Mouse (Mus musculus): ENCODE results near the gene Rfxap. TPM values are rescaled to one million over a fixed set of nuclear protein-coding genes. Genes with fewer than 3 reads are reported as not detected.
"Not testable (repeated sequence)": the region's sequence is repeated elsewhere in the genome, so short reads cannot be mapped to it uniquely, and the experiment has no call there.

Gene Rfxap
- polyA plus RNA-seq, 1 experiment from 2014 or later, result 40.7 TPM

GRCm38 (mm10) chr3:54775989-54776631 lies 31.5 kb downstream of the Rfxap start:
- Histone ChIP-seq H3K4me1 (ENCODE audit: control insufficient read depth, insufficient read depth, low read length) (no peaks in the 10 kb centered on the region), H3K9me3 (replicated peaks; ENCODE audit: control insufficient read depth, low read length) (no peaks in the 10 kb centered on the region), H3K36me3 (ENCODE audit: control insufficient read depth, insufficient read depth, low read length) (no peaks in the 10 kb centered on the region), H3K9ac (ENCODE audit: low read length) (no peak overlapping the region), H3K4me2 (ENCODE audit: low read length) (no peak overlapping the region), H3K27ac (ENCODE audit: low read depth, low read length) (no peak overlapping the region), H3K27me3 (replicated peaks; ENCODE audit: control insufficient read depth, insufficient read depth, low read length) (no peaks in the 10 kb centered on the region), H3K4me3 (ENCODE audit: low read depth, low read length) (no peak overlapping the region)
- DNase-seq (ENCODE audit: low spot score) (no peak), ATAC-seq (no peak)
- WGBS, result 68% methylated on average over 7 of the region's 7 CpGs

- ATAC-seq, result no peak
- Histone ChIP-seq H3K36me3 (ENCODE audit: control insufficient read depth, insufficient read depth, low read length) (no peaks in the 10 kb centered on the region), H3K4me2 (ENCODE audit: low read length) (no peak overlapping the region), H3K27ac (ENCODE audit: low read depth, low read length) (no peak overlapping the region), H3K27me3 (replicated peaks; ENCODE audit: control insufficient read depth, insufficient read depth, low read length) (no peaks in the 10 kb centered on the region), H3K4me3 (ENCODE audit: low read depth, low read length) (no peak overlapping the region), H3K4me1 (ENCODE audit: control insufficient read depth, insufficient read depth, low read length) (no peaks in the 10 kb centered on the region), H3K9ac (ENCODE audit: low read length) (no peak overlapping the region), H3K9me3 (replicated peaks; ENCODE audit: control insufficient read depth, low read length) (no peaks in the 10 kb centered on the region)
- 82% methylated on average over 6 of the region's 6 CpGs for WGBS
- no peak for DNase-seq (ENCODE audit: low spot score)
Measured at GRCm38 (mm10) chr3:54773613-54774012, 34.0 kb downstream of the Rfxap start.

GRCm38 (mm10) chr3:54769349-54770275 lies 38.0 kb downstream of the Rfxap start:
- H3K9me3 ChIP-seq (replicated peaks; ENCODE audit: control insufficient read depth, low read length), result no peaks in the 10 kb centered on the region
- ATAC-seq (no peak), DNase-seq (ENCODE audit: low spot score) (no peak)
- no peak overlapping the region for H3K27ac ChIP-seq (ENCODE audit: low read depth, low read length)
- no peaks in the 10 kb centered on the region for H3K27me3 ChIP-seq (replicated peaks; ENCODE audit: control insufficient read depth, insufficient read depth, low read length)
- H3K9ac ChIP-seq (ENCODE audit: low read length), result no peak overlapping the region
- H3K36me3 ChIP-seq (ENCODE audit: control insufficient read depth, insufficient read depth, low read length), result no peaks in the 10 kb centered on the region
- no peak overlapping the region for H3K4me3 ChIP-seq (ENCODE audit: low read depth, low read length)
- no peak overlapping the region for H3K4me2 ChIP-seq (ENCODE audit: low read length)
- no peaks in the 10 kb centered on the region for H3K4me1 ChIP-seq (ENCODE audit: control insufficient read depth, insufficient read depth, low read length)
- 58% methylated on average over 17 of the region's 17 CpGs for WGBS

- WGBS, result 88% methylated on average over 8 of the region's 8 CpGs
- H3K4me2 ChIP-seq (ENCODE audit: low read length), result no peak overlapping the region
Measured at GRCm38 (mm10) chr3:54768592-54768991, 39.0 kb downstream of the Rfxap start.

GRCm38 (mm10) chr3:54766811-54767210 lies 40.8 kb downstream of the Rfxap start:
- Histone ChIP-seq H3K9me3 (replicated peaks; ENCODE audit: control insufficient read depth, low read length) (no peaks in the 10 kb centered on the region), H3K4me2 (ENCODE audit: low read length) (no peak overlapping the region), H3K27me3 (replicated peaks; ENCODE audit: control insufficient read depth, insufficient read depth, low read length) (no peaks in the 10 kb centered on the region), H3K36me3 (ENCODE audit: control insufficient read depth, insufficient read depth, low read length) (no peaks in the 10 kb centered on the region), H3K27ac (ENCODE audit: low read depth, low read length) (no peak overlapping the region), H3K4me1 (ENCODE audit: control insufficient read depth, insufficient read depth, low read length) (no peaks in the 10 kb centered on the region), H3K4me3 (ENCODE audit: low read depth, low read length) (no peak overlapping the region), H3K9ac (ENCODE audit: low read length) (no peak overlapping the region)
- DNase-seq (ENCODE audit: low spot score) (no peak), ATAC-seq (no peak)
- 89% methylated on average over 5 of the region's 5 CpGs for WGBS

More at GRCm38 (mm10) chr3:54768592-54768991, 39.0 kb downstream of the Rfxap start:
- Histone ChIP-seq H3K9me3 (replicated peaks; ENCODE audit: control insufficient read depth, low read length) (no peaks in the 10 kb centered on the region), H3K4me3 (ENCODE audit: low read depth, low read length) (no peak overlapping the region), H3K4me1 (ENCODE audit: control insufficient read depth, insufficient read depth, low read length) (no peaks in the 10 kb centered on the region), H3K9ac (ENCODE audit: low read length) (no peak overlapping the region), H3K36me3 (ENCODE audit: control insufficient read depth, insufficient read depth, low read length) (no peaks in the 10 kb centered on the region), H3K27ac (ENCODE audit: low read depth, low read length) (no peak overlapping the region), H3K27me3 (replicated peaks; ENCODE audit: control insufficient read depth, insufficient read depth, low read length) (no peaks in the 10 kb centered on the region)
- no peak for ATAC-seq
- no peak for DNase-seq (ENCODE audit: low spot score)

- Histone ChIP-seq H3K27me3 (replicated peaks; ENCODE audit: control insufficient read depth, insufficient read depth, low read length) (no peaks in the 10 kb centered on the region), H3K36me3 (ENCODE audit: control insufficient read depth, insufficient read depth, low read length) (no peaks in the 10 kb centered on the region), H3K9me3 (replicated peaks; ENCODE audit: control insufficient read depth, low read length) (no peaks in the 10 kb centered on the region), H3K4me2 (ENCODE audit: low read length) (no peak overlapping the region), H3K4me3 (ENCODE audit: low read depth, low read length) (no peak overlapping the region), H3K4me1 (ENCODE audit: control insufficient read depth, insufficient read depth, low read length) (no peaks in the 10 kb centered on the region), H3K9ac (ENCODE audit: low read length) (no peak overlapping the region), H3K27ac (ENCODE audit: low read depth, low read length) (no peak overlapping the region)
- WGBS, result 87% methylated on average over 14 of the region's 14 CpGs
- ATAC-seq (no peak), DNase-seq (ENCODE audit: low spot score) (no peak)
Measured at GRCm38 (mm10) chr3:54766034-54766433, 41.6 kb downstream of the Rfxap start.

- not testable (repeated sequence) for H3K9ac ChIP-seq (ENCODE audit: low read length); H3K4me2 ChIP-seq (ENCODE audit: low read length); H3K9me3 ChIP-seq (replicated peaks; ENCODE audit: control insufficient read depth, low read length); H3K4me3 ChIP-seq (ENCODE audit: low read depth, low read length); H3K4me1 ChIP-seq (ENCODE audit: control insufficient read depth, insufficient read depth, low read length); ATAC-seq; DNase-seq (ENCODE audit: low spot score); H3K27me3 ChIP-seq (replicated peaks; ENCODE audit: control insufficient read depth, insufficient read depth, low read length); H3K27ac ChIP-seq (ENCODE audit: low read depth, low read length); H3K36me3 ChIP-seq (ENCODE audit: control insufficient read depth, insufficient read depth, low read length)
- 86% methylated on average over 6 of the region's 6 CpGs for WGBS
Measured at GRCm38 (mm10) chr3:54765521-54765920, 42.1 kb downstream of the Rfxap start.

GRCm38 (mm10) chr3:54764418-54764817 lies 43.2 kb downstream of the Rfxap start:
- ATAC-seq, result peak; percentile 29; the same call in 1 of the 2 replicates
- peak; percentile 17 for DNase-seq (ENCODE audit: low spot score)
- Histone ChIP-seq H3K4me3 (ENCODE audit: low read depth, low read length) (no peak overlapping the region), H3K4me2 (ENCODE audit: low read length) (no peak overlapping the region), H3K27me3 (replicated peaks; ENCODE audit: control insufficient read depth, insufficient read depth, low read length) (no peaks in the 10 kb centered on the region), H3K9me3 (replicated peaks; ENCODE audit: control insufficient read depth, low read length) (no peaks in the 10 kb centered on the region), H3K4me1 (ENCODE audit: control insufficient read depth, insufficient read depth, low read length) (no peaks in the 10 kb centered on the region), H3K9ac (ENCODE audit: low read length) (no peak overlapping the region), H3K27ac (ENCODE audit: low read depth, low read length) (no peak overlapping the region), H3K36me3 (ENCODE audit: control insufficient read depth, insufficient read depth, low read length) (no peaks in the 10 kb centered on the region)
- WGBS, result 79% methylated on average over 18 of the region's 18 CpGs

- DNase-seq (ENCODE audit: low spot score) (peak; percentile 39), ATAC-seq (peak; percentile 55; the same call in 1 of the 2 replicates)
- H3K27me3 ChIP-seq (replicated peaks; ENCODE audit: control insufficient read depth, insufficient read depth, low read length), result 0 out of 2 replicates have a peak, but pooled peaks cover 6% of the 10 kb centered on the region
- no peak overlapping the region for H3K9ac ChIP-seq (ENCODE audit: low read length)
- no peaks in the 10 kb centered on the region for H3K36me3 ChIP-seq (ENCODE audit: control insufficient read depth, insufficient read depth, low read length)
- no peaks in the 10 kb centered on the region for H3K9me3 ChIP-seq (replicated peaks; ENCODE audit: control insufficient read depth, low read length)
- H3K4me3 ChIP-seq (ENCODE audit: low read depth, low read length), result no peak overlapping the region
- H3K4me1 ChIP-seq (ENCODE audit: control insufficient read depth, insufficient read depth, low read length), result peaks cover under 1% of the 10 kb centered on the region; the same call in 1 of the 2 replicates
- 79% methylated on average over 1 of the region's 1 CpGs for WGBS
- H3K4me2 ChIP-seq (ENCODE audit: low read length), result no peak overlapping the region
- no peak overlapping the region for H3K27ac ChIP-seq (ENCODE audit: low read depth, low read length)
Measured at GRCm38 (mm10) chr3:54761258-54761657, 46.3 kb downstream of the Rfxap start.

All from forebrain, embryonic 14.5 days (tissue).